Mouse (Mus musculus): ENCODE measurements around the gene Rsf1. TPM values are rescaled to one million over a fixed set of nuclear protein-coding genes. Genes with fewer than 3 reads are reported as not detected.

Gene Rsf1
- total RNA-seq, 1 experiment from 2014 or later: 25.9 TPM

GRCm38 (mm10) chr7:97631290-97631689, 51.6 kb downstream of the Rsf1 start:
- no peak for DNase-seq

- DNase-seq: no peak
Measured at GRCm38 (mm10) chr7:97632897-97633296, 53.2 kb downstream of the Rsf1 start.

- no peak for DNase-seq
Measured at GRCm38 (mm10) chr7:97645060-97645459, 65.4 kb downstream of the Rsf1 start.

- DNase-seq: no peak
Measured at GRCm38 (mm10) chr7:97647656-97648055, 68.0 kb downstream of the Rsf1 start.

GRCm38 (mm10) chr7:97650729-97651128, 71.0 kb downstream of the Rsf1 start:
- DNase-seq: no peak

GRCm38 (mm10) chr7:97656144-97656543, 76.5 kb downstream of the Rsf1 start:
- no peak for DNase-seq

GRCm38 (mm10) chr7:97661634-97662033, 81.9 kb downstream of the Rsf1 start:
- no peak for DNase-seq

GRCm38 (mm10) chr7:97679239-97679638, 99.5 kb downstream of the Rsf1 start:
- DNase-seq: no peak

GRCm38 (mm10) chr7:97687831-97688230, 108.1 kb downstream of the Rsf1 start:
- DNase-seq: no peak

GRCm38 (mm10) chr7:97695441-97695840, 115.8 kb downstream of the Rsf1 start:
- no peak for DNase-seq

- DNase-seq: peak; percentile 46
Measured at GRCm38 (mm10) chr7:97696133-97696505, 116.4 kb downstream of the Rsf1 start.

GRCm38 (mm10) chr7:97696506-97697254, 117.0 kb downstream of the Rsf1 start, which contains the start of gene Clns1a:
TSS of gene Clns1a (plus strand) at chr7:97696634.
- DNase-seq: peak; percentile 94

- no peak for DNase-seq
Measured at GRCm38 (mm10) chr7:97700173-97700572, 120.5 kb downstream of the Rsf1 start.

- DNase-seq: no peak
Measured at GRCm38 (mm10) chr7:97701106-97701505, 121.4 kb downstream of the Rsf1 start.

GRCm38 (mm10) chr7:97707123-97707522, 127.4 kb downstream of the Rsf1 start:
- DNase-seq: peak; percentile 23

- DNase-seq: no peak
Measured at GRCm38 (mm10) chr7:97707809-97708208, 128.1 kb downstream of the Rsf1 start.

GRCm38 (mm10) chr7:97709204-97709603, 129.5 kb downstream of the Rsf1 start:
- DNase-seq: no peak

GRCm38 (mm10) chr7:97714651-97715050, 135.0 kb downstream of the Rsf1 start:
- DNase-seq: no peak

GRCm38 (mm10) chr7:97717326-97717725, 137.6 kb downstream of the Rsf1 start:
- no peak for DNase-seq

- no peak for DNase-seq
Measured at GRCm38 (mm10) chr7:97719078-97719477, 139.4 kb downstream of the Rsf1 start.

GRCm38 (mm10) chr7:97720109-97720508, 140.4 kb downstream of the Rsf1 start:
- no peak for DNase-seq

GRCm38 (mm10) chr7:97722278-97722918, 142.7 kb downstream of the Rsf1 start:
- no peak for DNase-seq

GRCm38 (mm10) chr7:97723646-97724538, 144.2 kb downstream of the Rsf1 start:
- DNase-seq: no peak
